Mouse (Mus musculus): Measurements from ENCODE around the gene Prkn.

DNA sequence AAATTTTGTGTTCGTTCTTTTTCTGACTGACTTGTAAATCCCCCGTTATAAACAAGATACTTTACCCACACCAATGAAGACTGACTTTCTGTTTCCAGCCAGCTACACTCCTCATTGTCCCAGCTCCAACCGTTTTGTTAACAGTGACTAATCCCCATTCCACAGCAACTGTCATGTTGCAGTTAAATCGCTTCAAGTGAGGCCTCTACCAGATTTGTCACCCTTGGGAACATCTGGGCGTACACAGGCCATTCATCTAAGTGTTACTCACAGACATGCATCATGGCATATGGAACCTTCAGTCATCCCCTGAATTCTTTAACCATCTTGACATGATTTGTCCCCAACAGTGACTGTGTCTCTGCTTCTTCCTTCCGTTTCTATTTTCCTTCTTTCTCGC, 669.9 kb downstream of the Prkn start:
- TF ChIP-seq CTCF (IDR thresholded peaks at IDR 0.05; ENCODE audit: borderline replicate concordance, insufficient read depth, low read length) (no peak), POLR2A (IDR thresholded peaks at IDR 0.05; ENCODE audit: low read depth, low read length) (no peak)
